Mouse (Mus musculus) liver, embryonic 14.5 days (tissue): ENCODE measurements around the gene Olig2. TPM values are rescaled to one million over a fixed set of nuclear protein-coding genes. Genes with fewer than 3 reads are reported as not detected.

ENCODE experiments used
- ATAC-seq: fragments of 200-750 bp; cut with Nextera tagmentation; 2 replicates; pipeline ENCODE4 v1.8.0; 2017; ENCODE audit warnings: moderate number of reproducible peaks, mild to moderate bottlenecking, moderate library complexity; ENCODE audit not compliant: insufficient read depth
- DNase-seq, 3 experiments: peaks; one replicate each; pipeline ENCODE4 v3.0.0-alpha.2; 2012 to 2013; ENCODE audit warnings: low read depth in 3 of 3, low spot score in 3 of 3
- H3K27ac ChIP-seq: fragments of 300-500 bp; sonication (generic); 2 replicates; pipeline ENCODE4 v1.5.1; 2014; ENCODE audit warnings: moderate library complexity, mild to moderate bottlenecking, control low read depth, inconsistent platforms
- H3K27me3 ChIP-seq: fragments of 300-500 bp; sonication (generic); 2 replicates; pipeline ENCODE4 v1.6.1; 2014; ENCODE audit warnings: mild to moderate bottlenecking, low read length, moderate library complexity; ENCODE audit not compliant: control insufficient read depth, insufficient read depth
- H3K36me3 ChIP-seq: fragments of 300-500 bp; sonication (generic); replicated peaks from 2 replicates; pipeline ENCODE4 v1.6.1; 2014; ENCODE audit warnings: low read depth; ENCODE audit not compliant: control insufficient read depth, insufficient read depth
- H3K4me1 ChIP-seq, 2 experiments: fragments of 200-500 bp in 1 of 2; fragments of 300-500 bp in 1 of 2; sonication (generic) in 1 of 2; replicated peaks; 2 replicates each; pipeline ENCODE4 v1.6.1; 2012 to 2014; ENCODE audit warnings: antibody characterized with exemption in 1 of 2, inconsistent platforms in 1 of 2, low read length in 1 of 2; ENCODE audit not compliant: control insufficient read depth in 2 of 2, insufficient read depth in 2 of 2
- H3K4me2 ChIP-seq: fragments of 300-500 bp; sonication (generic); 2 replicates; pipeline ENCODE4 v1.6.1; 2014; ENCODE audit warnings: low read depth, mild to moderate bottlenecking, control low read depth, moderate library complexity
- H3K4me3 ChIP-seq, 2 experiments: fragments of 200-500 bp in 1 of 2; fragments of 300-500 bp in 1 of 2; sonication (generic) in 1 of 2; 2 replicates each; pipeline ENCODE4 v1.5.1; 2012 to 2014; ENCODE audit warnings: low read depth in 2 of 2, low read length in 2 of 2, mild to moderate bottlenecking in 2 of 2, control low read depth in 1 of 2, inconsistent platforms in 1 of 2, moderate library complexity in 1 of 2; ENCODE audit not compliant: insufficient read depth in 1 of 2
- H3K9ac ChIP-seq: fragments of 300-500 bp; sonication (generic); replicated peaks from 2 replicates; pipeline ENCODE4 v1.6.1; 2014; ENCODE audit warnings: mild to moderate bottlenecking, control low read depth, moderate library complexity
- H3K9me3 ChIP-seq: fragments of 300-500 bp; sonication (generic); 2 replicates; pipeline ENCODE4 v1.6.1; 2016; ENCODE audit warnings: low read length, mixed read lengths; ENCODE audit not compliant: control insufficient read depth
- CTCF ChIP-seq: IDR thresholded peaks from 2 replicates; pipeline ENCODE4 v1.5.1; 2016; ENCODE audit warnings: antibody characterized with exemption, low read depth, control low read depth
- EP300 ChIP-seq: IDR thresholded peaks from 2 replicates; pipeline ENCODE4 v1.6.1; 2016; ENCODE audit warnings: antibody characterized with exemption, low read depth
- WGBS: fragments of 180-500 bp; shearing (Covaris S2); extraction: QIAGEN DNeasy Blood & Tissue Kit; methylation state at CpG from one replicate; pipeline ENCODE4 v1.1.7; 2014; ENCODE audit not compliant: insufficient replicate concordance; 5-methylcytosine and 5-hydroxymethylcytosine counted together
- polyA plus RNA-seq, 2 experiments: library from polyadenylated mRNA; depleted of rRNA in 1 of 2; stranded (reverse) in 1 of 2; unstranded in 1 of 2; fragments of >200 nt; fragmentation: Nextera tagmentation in 1 of 2; extraction: Ambion mirVana in 1 of 2; gene quantifications; 2 replicates each; pipeline versions ENCODE4 v1.2.1 to v1.2.3; 2012 to 2014

Olig2 gene
- polyA plus RNA-seq (2012; rRNA removed) (0.02 TPM in 1 of 2 replicates, not detected in the other), polyA plus RNA-seq (2014; fragmentation: Nextera tagmentation; extraction: Ambion mirVana) (not detected in 2 replicates)

DNA sequence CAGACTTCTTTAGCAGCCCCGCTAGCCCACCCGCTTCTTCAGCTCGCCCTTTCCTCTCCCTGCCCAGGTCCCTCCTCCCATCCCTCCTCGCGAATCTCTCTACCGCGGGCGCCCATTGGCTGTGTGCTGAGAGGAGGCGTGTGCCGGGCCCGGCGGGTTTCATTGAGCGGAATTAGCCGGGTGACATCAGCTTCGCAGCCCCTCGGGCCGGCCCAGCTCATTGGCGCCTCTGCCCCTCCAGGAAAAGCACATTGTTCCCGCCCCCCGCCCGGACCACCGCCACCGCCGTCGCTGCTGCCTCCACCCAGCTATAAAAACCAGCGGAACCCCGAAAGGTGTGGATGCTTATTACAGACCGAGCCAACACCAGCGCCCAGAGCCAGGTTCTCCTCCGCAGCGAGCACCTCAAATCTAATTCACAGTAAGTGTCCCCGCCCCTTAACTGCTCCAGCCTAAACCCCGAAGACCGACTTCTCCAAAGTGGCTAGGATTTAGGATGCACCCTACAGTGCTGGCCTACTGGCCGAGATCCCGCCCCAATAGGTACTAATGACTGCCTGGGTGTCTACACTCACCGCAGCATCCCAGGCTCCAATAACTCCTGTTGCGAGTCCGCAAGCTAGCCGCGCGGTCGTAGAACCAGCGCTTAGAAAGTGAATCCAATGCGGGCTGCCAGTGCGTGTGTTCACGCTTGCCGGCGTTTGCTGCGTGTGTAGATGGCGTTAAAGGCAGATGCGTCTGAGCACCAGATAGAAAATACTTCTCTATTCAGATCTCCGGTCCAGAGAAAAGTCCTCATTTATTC is at the start of gene Olig2:
Gene Olig2 (plus strand): TSS at position 225 of the 805 bp plus-strand sequence.
- no peak within 1 kb of the TSS for H3K27ac ChIP-seq
- no peak within 1 kb of the TSS for H3K4me3 ChIP-seq
- ATAC-seq (no peak), DNase-seq (no peak)
- H3K4me1 ChIP-seq, result no peaks in the 10 kb centered on the region
- no peak within 1 kb of the TSS for H3K9ac ChIP-seq
- H3K36me3 ChIP-seq, result no peaks in the 10 kb centered on the region
- H3K27me3 ChIP-seq, result peaks cover 99% of the 10 kb centered on the region
- TF ChIP-seq EP300, result no peak
- no peak for TF ChIP-seq CTCF
- no peaks in the 10 kb centered on the region for H3K9me3 ChIP-seq
- 2% methylated on average over 53 of the region's 53 CpGs for WGBS
- H3K4me2 ChIP-seq, result no peak within 1 kb of the TSS

DNA sequence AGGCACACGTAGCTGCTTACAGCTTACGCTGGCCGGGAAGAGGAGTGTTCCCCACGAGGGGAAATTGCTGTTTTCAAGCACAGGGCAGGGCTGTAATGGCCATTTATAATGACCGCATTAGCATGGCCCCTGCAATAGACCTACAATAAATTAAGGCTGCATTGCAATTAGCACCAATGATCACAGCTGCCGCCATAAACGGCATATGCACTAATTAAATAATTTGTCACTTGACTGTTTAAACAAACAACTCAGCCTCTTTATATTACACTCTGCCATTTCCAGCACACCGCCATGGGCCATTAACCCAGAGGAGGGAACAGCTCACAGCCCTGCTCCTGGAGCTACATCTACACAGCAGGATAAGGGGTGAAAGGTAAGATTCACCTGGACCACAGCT is 49.4 kb upstream of the Olig2 start:
- Histone ChIP-seq H3K36me3 (no peaks in the 10 kb centered on the region), H3K9me3 (no peaks in the 10 kb centered on the region), H3K4me2 (no peak overlapping the region), H3K27ac (no peak overlapping the region), H3K27me3 (no peaks in the 10 kb centered on the region), H3K4me1 (no peaks in the 10 kb centered on the region), H3K9ac (no peak overlapping the region), H3K4me3 (no peak overlapping the region)
- TF ChIP-seq CTCF (no peak), EP300 (no peak)
- ATAC-seq, result no peak
- WGBS, result 40% methylated on average over 8 of the region's 8 CpGs
- no peak for DNase-seq

DNA sequence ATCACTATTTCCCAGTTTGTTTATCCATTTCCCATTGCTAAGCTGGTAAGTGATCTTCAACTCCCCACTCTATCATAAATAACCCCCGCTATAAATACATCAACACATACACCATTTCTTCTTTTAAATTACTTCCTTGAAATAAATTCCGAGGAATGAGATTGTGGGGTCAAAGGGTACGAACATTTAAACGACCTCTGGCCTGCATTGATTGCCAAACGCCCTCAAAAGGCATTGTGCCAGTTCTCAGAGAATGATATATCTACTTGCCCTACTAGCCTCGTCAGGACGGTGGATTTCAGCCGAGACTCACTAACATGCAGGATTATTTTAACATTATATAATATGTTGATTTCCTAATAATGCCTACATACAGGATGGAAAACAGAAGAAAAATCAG is 38.2 kb upstream of the Olig2 start:
- no peak overlapping the region for H3K9ac ChIP-seq
- ATAC-seq (no peak), DNase-seq (no peak)
- H3K4me3 ChIP-seq, result no peak overlapping the region
- TF ChIP-seq CTCF (no peak), EP300 (no peak)
- H3K27me3 ChIP-seq, result no peaks in the 10 kb centered on the region
- H3K36me3 ChIP-seq, result no peaks in the 10 kb centered on the region
- 55% methylated on average over 8 of the region's 8 CpGs for WGBS
- no peaks in the 10 kb centered on the region for H3K4me1 ChIP-seq
- H3K4me2 ChIP-seq, result no peak overlapping the region
- H3K9me3 ChIP-seq, result no peaks in the 10 kb centered on the region
- no peak overlapping the region for H3K27ac ChIP-seq

DNA sequence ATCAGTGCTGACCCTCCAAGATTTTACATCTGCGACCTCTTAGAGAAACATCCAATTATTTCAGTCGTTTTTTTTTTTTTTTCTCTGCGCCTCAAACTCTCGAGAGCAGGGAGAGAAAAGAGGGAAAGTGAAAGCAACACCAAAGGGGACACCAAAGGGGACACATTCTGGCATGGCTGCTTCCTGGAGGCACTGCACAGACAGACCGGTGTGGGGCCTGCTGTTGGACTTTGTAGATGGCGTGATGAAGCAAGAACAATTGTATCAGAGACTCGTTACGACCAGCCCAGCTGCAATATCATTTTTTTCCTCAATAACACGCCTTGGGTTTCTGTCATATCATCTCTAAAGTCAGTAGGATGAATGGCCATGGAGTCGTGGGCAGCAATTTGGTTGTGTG is 37.6 kb upstream of the Olig2 start:
- Histone ChIP-seq H3K4me3 (no peak overlapping the region), H3K4me1 (no peaks in the 10 kb centered on the region), H3K4me2 (no peak overlapping the region), H3K9ac (no peak overlapping the region), H3K27ac (no peak overlapping the region), H3K27me3 (no peaks in the 10 kb centered on the region), H3K9me3 (no peaks in the 10 kb centered on the region), H3K36me3 (no peaks in the 10 kb centered on the region)
- ATAC-seq (no peak), DNase-seq (no peak)
- WGBS, result 57% methylated on average over 10 of the region's 10 CpGs
- TF ChIP-seq EP300 (no peak), CTCF (no peak)

DNA sequence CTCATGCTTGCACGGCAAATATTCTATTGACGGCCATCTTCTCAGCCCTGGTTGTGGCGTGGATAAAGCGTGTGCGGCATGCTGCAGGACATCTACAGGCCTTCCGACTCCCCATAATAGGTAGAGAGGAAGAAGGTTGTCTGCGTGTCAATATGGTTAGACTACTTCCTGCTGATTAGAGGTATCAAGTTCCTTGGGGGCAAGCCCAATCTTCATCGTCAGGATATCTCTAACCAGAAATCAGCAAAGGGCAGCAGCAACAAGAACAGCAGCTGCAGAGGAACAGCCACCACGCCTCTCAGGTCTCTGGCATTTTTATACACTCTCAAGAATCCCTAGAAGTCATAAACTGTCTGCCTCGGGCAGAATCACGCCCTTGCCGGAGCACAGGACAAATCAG is 37.0 kb upstream of the Olig2 start:
- DNase-seq, result no peak
- TF ChIP-seq EP300 (no peak), CTCF (no peak)

More for the DNA sequence above, 37.0 kb upstream of the Olig2 start:
- no peaks in the 10 kb centered on the region for H3K9me3 ChIP-seq
- no peak overlapping the region for H3K4me3 ChIP-seq
- H3K9ac ChIP-seq, result no peak overlapping the region
- no peak for ATAC-seq
- H3K36me3 ChIP-seq, result no peaks in the 10 kb centered on the region
- H3K27me3 ChIP-seq, result no peaks in the 10 kb centered on the region
- WGBS, result 42% methylated on average over 12 of the region's 12 CpGs
- H3K4me1 ChIP-seq, result no peaks in the 10 kb centered on the region
- H3K4me2 ChIP-seq, result no peak overlapping the region
- no peak overlapping the region for H3K27ac ChIP-seq
